ENCODE assay signal across 8 mouse cellular contexts in the genomic region with DNA sequence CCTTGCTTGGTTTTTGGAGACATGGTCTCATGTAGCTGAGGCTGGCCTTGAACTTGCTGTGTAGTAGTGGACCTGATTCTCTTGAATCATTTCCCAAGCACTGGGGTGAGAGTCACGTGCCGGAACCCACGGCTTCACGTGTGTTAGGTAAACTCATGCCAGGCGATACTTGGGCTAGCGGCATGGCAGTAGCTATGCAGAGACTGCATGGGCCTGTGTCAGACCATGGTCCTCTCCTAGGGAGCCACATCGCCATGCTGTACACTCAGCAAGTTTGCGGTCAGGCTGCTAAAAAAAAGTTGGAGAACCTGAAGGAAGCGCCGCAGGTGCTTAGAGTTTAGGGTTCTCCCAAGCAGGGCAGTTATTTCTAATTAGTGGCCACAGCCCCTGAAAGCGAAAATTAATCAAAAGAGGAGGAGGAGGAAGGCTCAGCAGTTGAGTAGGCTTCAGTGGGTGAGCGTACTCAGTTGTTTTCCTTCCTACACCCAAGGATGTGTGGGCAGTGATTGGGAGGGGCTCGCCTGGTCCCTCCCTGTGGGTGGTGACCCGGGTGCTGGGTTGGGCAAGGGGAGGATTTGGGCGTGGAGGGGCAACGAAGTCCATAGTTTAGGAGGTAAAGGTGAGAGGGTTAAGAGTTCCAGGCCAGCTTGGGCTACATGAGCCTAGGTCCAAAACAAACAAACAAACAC. TPM values are rescaled to one million over a fixed set of nuclear protein-coding genes. Genes with fewer than 3 reads are reported as not detected.
DNase-seq lines count a peak whose midpoint lies in the region; ATAC-seq and TF ChIP-seq lines count a peak whose summit lies in the region.

No protein-coding gene starts in this region.

- ATAC-seq in embryonic facial prominence, embryonic 11.5 days (replicated peaks; ENCODE audit: insufficient number of reproducible peaks, low FRiP score, low TSS enrichment, low read depth): no peak; the same call in 1 of the 2 replicates
- peak; percentile 64 for ATAC-seq in heart, embryonic 11.5 days (replicated peaks; ENCODE audit: insufficient number of reproducible peaks, low FRiP score, low TSS enrichment)

- peak overlapping the region; percentile 57 for H3K4me2 ChIP-seq in embryonic facial prominence, embryonic 11.5 days (ENCODE audit: low read depth, low read length)
- peak overlapping the region; percentile 66 for H3K4me2 ChIP-seq in heart, embryonic 11.5 days

- WGBS in embryonic facial prominence, embryonic 11.5 days: 57% methylated on average over 16 of the region's 16 CpGs
- WGBS in heart, embryonic 11.5 days (ENCODE audit: insufficient replicate concordance): 54% methylated on average over 16 of the region's 16 CpGs

- no peaks in the 10 kb centered on the region; the same call in 1 of the 2 replicates for H3K36me3 ChIP-seq in embryonic facial prominence, embryonic 11.5 days (replicated peaks; ENCODE audit: control insufficient read depth, insufficient read depth, low read depth, low read length)
- no peaks in the 10 kb centered on the region for H3K36me3 ChIP-seq in heart, embryonic 11.5 days (ENCODE audit: control insufficient read depth, insufficient read depth, low read length)

- H3K27ac ChIP-seq in layer of hippocampus, adult 2 months: peak overlapping the region; percentile 94
- H3K27ac ChIP-seq in embryonic facial prominence, embryonic 11.5 days (replicated peaks; ENCODE audit: low read depth, low read length): no peak overlapping the region
- H3K27ac ChIP-seq in heart, embryonic 11.5 days (ENCODE audit: low read depth, low read length): no peak overlapping the region

- H3K4me3 ChIP-seq in layer of hippocampus, adult 2 months: peak overlapping the region; percentile 82
- peak overlapping the region; percentile 99 for H3K4me3 ChIP-seq in embryonic facial prominence, embryonic 11.5 days (ENCODE audit: low read depth, low read length)
- peak overlapping the region; percentile 74 for H3K4me3 ChIP-seq in heart, embryonic 11.5 days (ENCODE audit: low read depth, low read length)

- TF ChIP-seq CTCF in layer of hippocampus, adult 2 months (conservative IDR thresholded peaks at IDR 0.05): no peak

- no peaks in the 10 kb centered on the region for H3K27me3 ChIP-seq in embryonic facial prominence, embryonic 11.5 days (ENCODE audit: control insufficient read depth, insufficient read depth, low read length)
- H3K27me3 ChIP-seq in heart, embryonic 11.5 days (ENCODE audit: control insufficient read depth, insufficient read depth, low read length): no peaks in the 10 kb centered on the region

- peaks cover 16% of the 10 kb centered on the region for H3K4me1 ChIP-seq in embryonic facial prominence, embryonic 11.5 days (ENCODE audit: control insufficient read depth, insufficient read depth, low read length)
- H3K4me1 ChIP-seq in heart, embryonic 11.5 days (ENCODE audit: control insufficient read depth, insufficient read depth, low read length): peaks cover 33% of the 10 kb centered on the region

- no peak for DNase-seq in layer of hippocampus, adult 2 months (ENCODE audit: low spot score in 2 of 2)
- no peak for DNase-seq in layer of hippocampus, postnatal 14 days (ENCODE audit: low spot score in 2 of 2)
- DNase-seq in embryonic facial prominence, embryonic 11.5 days (ENCODE audit: low spot score): no peak
- DNase-seq in kidney, adult 9 months: peak; percentile 93
- DNase-seq in lung, postnatal 10 days: peak; percentile 90
- DNase-seq in ovary, postnatal 14 days (ENCODE audit: low spot score): peak; percentile 51
- no peak for DNase-seq in frontal cortex, postnatal 10 days (ENCODE audit: low spot score in 2 of 2)

- H3K9ac ChIP-seq in embryonic facial prominence, embryonic 11.5 days (replicated peaks; ENCODE audit: low read length): peak overlapping the region; percentile 3; the same call in 1 of the 2 replicates
- no peak overlapping the region for H3K9ac ChIP-seq in heart, embryonic 11.5 days (ENCODE audit: low read depth, low read length)

- H3K9me3 ChIP-seq in embryonic facial prominence, embryonic 11.5 days (replicated peaks; ENCODE audit: control insufficient read depth, low read length): no peaks in the 10 kb centered on the region
- H3K9me3 ChIP-seq in heart, embryonic 11.5 days (replicated peaks; ENCODE audit: control insufficient read depth, low read length): no peaks in the 10 kb centered on the region; the same call in 1 of the 2 replicates

RNA-seq across cellular contexts. Expression of a gene that starts 10.0 kb away (rescaled TPM):
- total RNA-seq in layer of hippocampus, adult 2 months (2021): 10 to 100 TPM; 64.7 to 65.3 TPM
- total RNA-seq in layer of hippocampus, postnatal 14 days (2021): 10 to 100 TPM; 57.5 to 62.3 TPM
- polyA plus RNA-seq in embryonic facial prominence, embryonic 11.5 days (2014; fragmentation: Nextera tagmentation; extraction: Ambion mirVana): 116 and 118 TPM in 2 replicates
- polyA plus RNA-seq in heart, embryonic 11.5 days (2014; fragmentation: Nextera tagmentation; extraction: Ambion mirVana): 108 and 110 TPM in 2 replicates

RNA-seq across cellular contexts. Expression of a gene that starts 30.9 kb away (rescaled TPM):
- 100 to 1,000 TPM; 107 to 115 TPM for total RNA-seq in layer of hippocampus, adult 2 months (2021)
- 100 to 1,000 TPM in 1 of 2 experiments, 10 to 100 TPM in 1; 94.5 to 104 TPM for total RNA-seq in layer of hippocampus, postnatal 14 days (2021)
- 8.0 and 10.8 TPM in 2 replicates for polyA plus RNA-seq in embryonic facial prominence, embryonic 11.5 days (2014; fragmentation: Nextera tagmentation; extraction: Ambion mirVana)
- polyA plus RNA-seq in heart, embryonic 11.5 days (2014; fragmentation: Nextera tagmentation; extraction: Ambion mirVana): 12.1 and 13.2 TPM in 2 replicates

Comparison
In these comparisons a context has a peak if more than half of its experiments do, and no peak if none do; other contexts are left out.
1. DNase-seq: peak in kidney, adult 9 months (single experiment), lung, postnatal 10 days (single experiment) and ovary, postnatal 14 days (single experiment); none in layer of hippocampus, adult 2 months (0 of 2), layer of hippocampus, postnatal 14 days (0 of 2), embryonic facial prominence, embryonic 11.5 days (single experiment) and frontal cortex, postnatal 10 days (0 of 2).
2. Peak in every context shown above with its lines, with median percentiles within 50 percentile points of each other: H3K4me3 ChIP-seq.